9 mouse cellular contexts compared by ENCODE assay signal in genomic region chr13:52822165-52823149, GRCm38 (mm10).
A peak's percentile ranks its signal among the peaks of the same experiment; 100 is the strongest.
DNase-seq lines count a peak whose midpoint lies in the region; ATAC-seq and TF ChIP-seq lines count a peak whose summit lies in the region.
"Had no signal": no experiment of that assay in that cellular context is flagged by ENCODE, and none has a peak within 500 bp of the region (broad histone marks: within the 10 kb centered on the region; RNA-seq: fewer than 3 reads in every experiment).

No protein-coding gene starts in this region.

- peak; percentile 40; the same call in 1 of the 2 replicates for ATAC-seq in embryonic facial prominence, embryonic 15.5 days (ENCODE audit: insufficient number of reproducible peaks, low FRiP score, low TSS enrichment, low read depth)
- ATAC-seq in limb, embryonic 12.5 days (ENCODE audit: insufficient number of reproducible peaks, insufficient read depth, low FRiP score, low TSS enrichment, low read depth) = peak; percentile 78
- peak; percentile 34; the same call in 1 of the 2 replicates for ATAC-seq in midbrain, embryonic 14.5 days (ENCODE audit: low FRiP score, low TSS enrichment)

- H3K4me1 ChIP-seq in embryonic facial prominence, embryonic 15.5 days = peaks cover 50% of the 10 kb centered on the region
- peaks cover 56% of the 10 kb centered on the region for H3K4me1 ChIP-seq in hindbrain, embryonic 10.5 days (replicated peaks)
- H3K4me1 ChIP-seq in limb, embryonic 12.5 days (replicated peaks) = peaks cover 61% of the 10 kb centered on the region
- H3K4me1 ChIP-seq in midbrain, embryonic 14.5 days (ENCODE audit: control insufficient read depth, insufficient read depth, low read length) = peaks cover 16% of the 10 kb centered on the region; the same call in 1 of the 2 replicates

- H3K27ac ChIP-seq in layer of hippocampus, adult 2 months = peak overlapping the region; percentile 43; the same call in 1 of the 2 replicates
- peak overlapping the region; percentile 82 for H3K27ac ChIP-seq in embryonic facial prominence, embryonic 15.5 days (replicated peaks)
- H3K27ac ChIP-seq in hindbrain, embryonic 10.5 days = peak overlapping the region; percentile 53; the same call in 1 of the 2 replicates
- H3K27ac ChIP-seq in limb, embryonic 12.5 days = peak overlapping the region; percentile 81
- no peak overlapping the region for H3K27ac ChIP-seq in midbrain, embryonic 14.5 days (replicated peaks; ENCODE audit: low read depth, low read length)

- TF ChIP-seq CTCF in layer of hippocampus, adult 2 months (conservative IDR thresholded peaks at IDR 0.05) = no peak

- H3K27me3 ChIP-seq in embryonic facial prominence, embryonic 15.5 days = no peaks in the 10 kb centered on the region
- peaks cover 40% of the 10 kb centered on the region for H3K27me3 ChIP-seq in hindbrain, embryonic 10.5 days (ENCODE audit: insufficient read depth, poor library complexity, severe bottlenecking)
- no peaks in the 10 kb centered on the region for H3K27me3 ChIP-seq in limb, embryonic 12.5 days
- H3K27me3 ChIP-seq in midbrain, embryonic 14.5 days (ENCODE audit: control insufficient read depth, insufficient read depth, low read length) = no peaks in the 10 kb centered on the region
- H3K27me3 ChIP-seq: megakaryocyte, embryonic 14.5 days had no signal

- WGBS in embryonic facial prominence, embryonic 15.5 days = 6% methylated on average over 22 of the region's 23 CpGs
- 29% methylated on average over 20 of the region's 23 CpGs for WGBS in hindbrain, embryonic 10.5 days
- WGBS in limb, embryonic 12.5 days = 22% methylated on average over 21 of the region's 23 CpGs
- WGBS in midbrain, embryonic 14.5 days = 20% methylated on average over 22 of the region's 23 CpGs

- DNase-seq in layer of hippocampus, adult 2 months (ENCODE audit: low spot score in 2 of 2) = no peak
- no peak for DNase-seq in layer of hippocampus, postnatal 14 days (ENCODE audit: low spot score in 2 of 2)
- peak; percentile 64 for DNase-seq in hindbrain, embryonic 10.5 days (ENCODE audit: low spot score)
- DNase-seq in midbrain, embryonic 14.5 days = peak; percentile 40
- no peak for DNase-seq in spleen, postnatal 10 days (ENCODE audit: low spot score in 2 of 2)
- no peak for DNase-seq in T-cell, adult 2 months (ENCODE audit: low spot score)

- H3K36me3 ChIP-seq in embryonic facial prominence, embryonic 15.5 days = no peaks in the 10 kb centered on the region
- H3K36me3 ChIP-seq in hindbrain, embryonic 10.5 days = no peaks in the 10 kb centered on the region
- H3K36me3 ChIP-seq in limb, embryonic 12.5 days = no peaks in the 10 kb centered on the region
- H3K36me3 ChIP-seq in midbrain, embryonic 14.5 days (ENCODE audit: control insufficient read depth, insufficient read depth, low read length) = no peaks in the 10 kb centered on the region

- H3K4me2 ChIP-seq in embryonic facial prominence, embryonic 15.5 days (replicated peaks) = peak overlapping the region; percentile 26
- H3K4me2 ChIP-seq in limb, embryonic 12.5 days = peak overlapping the region; percentile 27
- H3K4me2 ChIP-seq in midbrain, embryonic 14.5 days (ENCODE audit: low read length) = peak overlapping the region; percentile 36

- H3K9ac ChIP-seq in embryonic facial prominence, embryonic 15.5 days = no peak overlapping the region
- no peak overlapping the region for H3K9ac ChIP-seq in limb, embryonic 12.5 days (replicated peaks)
- no peak overlapping the region for H3K9ac ChIP-seq in midbrain, embryonic 14.5 days (replicated peaks; ENCODE audit: low read length)

- peak overlapping the region; percentile 27 for H3K4me3 ChIP-seq in layer of hippocampus, adult 2 months
- no peak overlapping the region for H3K4me3 ChIP-seq in embryonic facial prominence, embryonic 15.5 days (replicated peaks)
- peak overlapping the region; percentile 21 for H3K4me3 ChIP-seq in hindbrain, embryonic 10.5 days
- no peak overlapping the region for H3K4me3 ChIP-seq in limb, embryonic 12.5 days (replicated peaks)
- no peak overlapping the region for H3K4me3 ChIP-seq in midbrain, embryonic 14.5 days (replicated peaks; ENCODE audit: low read depth, low read length)

- no peaks in the 10 kb centered on the region for H3K9me3 ChIP-seq in embryonic facial prominence, embryonic 15.5 days (replicated peaks)
- H3K9me3 ChIP-seq in hindbrain, embryonic 10.5 days = no peaks in the 10 kb centered on the region
- H3K9me3 ChIP-seq in limb, embryonic 12.5 days = no peaks in the 10 kb centered on the region
- no peaks in the 10 kb centered on the region for H3K9me3 ChIP-seq in midbrain, embryonic 14.5 days (ENCODE audit: control insufficient read depth, low read length)
- H3K9me3 ChIP-seq: megakaryocyte, embryonic 14.5 days had no signal

Comparison
In these comparisons a context has a peak if more than half of its experiments do, and no peak if none do; other contexts are left out.
1. DNase-seq: peak in hindbrain, embryonic 10.5 days (single experiment) and midbrain, embryonic 14.5 days (single experiment); none in layer of hippocampus, adult 2 months (0 of 2), layer of hippocampus, postnatal 14 days (0 of 2), spleen, postnatal 10 days (0 of 2) and T-cell, adult 2 months (single experiment).
2. H3K4me3 ChIP-seq: peak in layer of hippocampus, adult 2 months (single experiment) and hindbrain, embryonic 10.5 days (single experiment); none in embryonic facial prominence, embryonic 15.5 days (single experiment), limb, embryonic 12.5 days (single experiment) and midbrain, embryonic 14.5 days (single experiment).
3. Peak in every context shown above with its lines, with median percentiles within 50 percentile points of each other: ATAC-seq and H3K4me2 ChIP-seq.